Mouse (Mus musculus) midbrain, embryonic 16.5 days (tissue): ENCODE results near the gene Lmf1. TPM values are rescaled to one million over a fixed set of nuclear protein-coding genes. Genes with fewer than 3 reads are reported as not detected.

Experiments
- ATAC-seq: fragments of 200-750 bp; cut with Nextera tagmentation; 2 replicates; pipeline ENCODE4 v1.8.0; 2017; ENCODE audit warnings: moderate TSS enrichment
- H3K27ac ChIP-seq: fragments of 300-500 bp; sonication (generic); 2 replicates; pipeline ENCODE4 v1.5.1; 2014; ENCODE audit warnings: mild to moderate bottlenecking, low read length, mixed read lengths
- H3K27me3 ChIP-seq: fragments of 300-500 bp; sonication (generic); 2 replicates; pipeline ENCODE4 v1.6.1; 2014; ENCODE audit warnings: low read depth, low read length, mixed read lengths; ENCODE audit not compliant: control insufficient read depth, insufficient read depth
- H3K36me3 ChIP-seq: fragments of 300-500 bp; sonication (generic); 2 replicates; pipeline ENCODE4 v1.6.1; 2014; ENCODE audit warnings: mild to moderate bottlenecking, low read length, moderate library complexity, mixed read lengths; ENCODE audit not compliant: control insufficient read depth, insufficient read depth
- H3K4me1 ChIP-seq: fragments of 300-500 bp; sonication (generic); 2 replicates; pipeline ENCODE4 v1.6.1; 2014; ENCODE audit warnings: mild to moderate bottlenecking, low read length, mixed read lengths; ENCODE audit not compliant: control insufficient read depth, insufficient read depth
- H3K4me2 ChIP-seq: fragments of 300-500 bp; sonication (generic); 2 replicates; pipeline ENCODE4 v1.6.1; 2014; ENCODE audit warnings: mild to moderate bottlenecking, low read length, mixed read lengths
- H3K4me3 ChIP-seq: fragments of 300-500 bp; sonication (generic); 2 replicates; pipeline ENCODE4 v1.5.1; 2014; ENCODE audit warnings: low read depth, mild to moderate bottlenecking, low read length, moderate library complexity, mixed read lengths
- H3K9ac ChIP-seq: fragments of 300-500 bp; sonication (generic); 2 replicates; pipeline ENCODE4 v1.6.1; 2014; ENCODE audit warnings: low read depth, low read length, mixed read lengths
- H3K9me3 ChIP-seq: fragments of 300-500 bp; sonication (generic); replicated peaks from 2 replicates; pipeline ENCODE4 v1.6.1; 2014; ENCODE audit warnings: mild to moderate bottlenecking, low read length, mixed read lengths; ENCODE audit not compliant: control insufficient read depth, poor library complexity, severe bottlenecking
- WGBS: fragments of 180-500 bp; shearing (Covaris S2); extraction: QIAGEN DNeasy Blood & Tissue Kit; methylation state at CpG from one replicate; pipeline ENCODE4 v1.1.7; 2014; 5-methylcytosine and 5-hydroxymethylcytosine counted together
- polyA plus RNA-seq: library from polyadenylated mRNA; unstranded; fragments of >200 nt; fragmentation: Nextera tagmentation; extraction: Ambion mirVana; gene quantifications from 2 replicates; pipeline ENCODE4 v1.2.1, GENCODE M21; 2015

Lmf1 gene
- polyA plus RNA-seq, 1 experiment from 2014 or later: 20.4 TPM

DNA sequence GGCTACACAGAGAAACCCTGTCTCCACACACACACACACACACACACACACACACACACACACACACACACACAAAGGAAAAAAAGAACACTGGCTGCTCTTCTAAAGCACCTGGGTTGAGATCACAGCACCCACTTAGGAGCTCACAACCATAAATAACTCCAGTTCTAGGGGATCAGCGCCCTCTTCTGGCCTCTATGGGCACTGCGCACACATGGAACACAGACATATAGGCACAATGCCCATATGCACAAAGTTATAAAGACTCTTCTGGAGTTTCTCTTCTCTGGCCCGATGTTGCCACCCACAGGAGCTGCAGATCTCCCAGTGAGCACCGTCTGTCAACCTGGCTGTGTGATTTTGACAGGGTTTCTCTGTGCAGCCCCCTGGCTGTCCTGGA, 12.1 kb downstream of the Lmf1 start:
- Histone ChIP-seq H3K4me2 (no peak overlapping the region), H3K4me3 (no peak overlapping the region), H3K4me1 (no peaks in the 10 kb centered on the region), H3K9me3 (no peaks in the 10 kb centered on the region), H3K27ac (no peak overlapping the region), H3K36me3 (peaks cover 2% of the 10 kb centered on the region), H3K27me3 (no peaks in the 10 kb centered on the region), H3K9ac (no peak overlapping the region)
- WGBS: 87% methylated on average over 4 of the region's 4 CpGs
- no peak for ATAC-seq

DNA sequence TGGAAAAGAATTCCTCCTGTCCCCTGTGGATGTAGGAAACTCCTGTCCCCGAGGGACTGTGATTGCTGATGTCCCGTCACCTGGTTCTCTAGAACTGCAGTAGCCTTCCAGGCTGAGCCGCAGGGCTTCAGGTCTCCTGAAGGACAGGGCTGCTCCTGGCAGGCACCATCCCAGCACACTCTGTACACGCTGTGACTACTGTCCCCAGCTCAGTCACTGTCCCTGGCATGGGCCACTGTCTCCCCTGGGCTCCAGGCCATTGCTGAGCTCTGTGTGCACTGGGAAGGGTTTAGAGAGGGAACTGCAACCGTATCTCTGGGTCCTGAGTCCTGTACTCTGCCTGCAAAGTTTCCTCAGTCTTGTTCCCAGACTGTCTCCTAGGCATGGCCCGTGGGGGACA, 13.5 kb downstream of the Lmf1 start:
- no peak overlapping the region for H3K27ac ChIP-seq
- H3K9ac ChIP-seq: no peak overlapping the region
- ATAC-seq: no peak
- H3K27me3 ChIP-seq: no peaks in the 10 kb centered on the region
- H3K4me3 ChIP-seq: no peak overlapping the region
- no peak overlapping the region for H3K4me2 ChIP-seq
- H3K4me1 ChIP-seq: no peaks in the 10 kb centered on the region
- H3K9me3 ChIP-seq: no peaks in the 10 kb centered on the region
- 91% methylated on average over 6 of the region's 6 CpGs for WGBS
- H3K36me3 ChIP-seq: peaks cover 2% of the 10 kb centered on the region

DNA sequence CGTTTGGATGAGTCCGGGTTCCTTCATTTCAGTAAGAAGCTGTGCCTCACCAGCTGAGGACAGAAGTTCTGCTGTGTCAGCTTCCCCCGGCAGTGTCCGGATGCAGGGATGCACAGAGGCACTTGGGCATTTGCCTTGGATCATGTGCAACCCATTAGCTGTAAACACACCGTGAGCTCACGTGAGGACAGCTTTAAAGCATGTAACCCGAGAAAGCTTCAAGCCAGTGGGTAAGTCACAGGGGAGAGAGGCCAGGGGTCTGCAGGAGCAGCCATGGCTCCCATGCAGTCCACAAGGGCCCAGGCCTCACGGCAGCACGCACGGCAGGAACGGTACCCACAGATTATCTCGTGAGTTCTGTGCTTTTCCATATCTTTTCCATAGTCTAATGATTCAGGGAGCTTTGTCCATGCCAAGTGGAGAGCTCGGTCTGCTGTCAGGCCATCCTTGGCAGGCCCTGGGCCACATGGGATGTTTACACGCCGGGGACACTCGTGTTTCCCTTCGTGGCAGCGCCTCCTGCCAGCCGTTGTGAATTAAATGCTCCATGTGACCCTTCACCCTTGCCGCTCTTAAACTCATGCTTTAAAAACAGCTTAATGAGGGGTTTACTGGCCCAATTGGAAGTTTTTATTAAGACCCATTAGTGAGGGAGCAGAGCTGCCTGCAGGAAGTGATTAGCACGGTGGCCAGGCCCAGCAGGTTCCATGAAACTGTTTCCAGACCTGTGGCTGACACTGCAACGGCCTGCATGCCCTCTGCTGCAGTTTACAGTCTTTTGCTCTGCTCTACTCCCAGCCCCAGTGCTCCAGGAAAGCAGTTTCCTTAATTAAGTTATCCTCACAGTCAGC, 14.8 kb downstream of the Lmf1 start:
- no peak overlapping the region for H3K27ac ChIP-seq
- WGBS: 73% methylated on average over 22 of the region's 22 CpGs

DNA sequence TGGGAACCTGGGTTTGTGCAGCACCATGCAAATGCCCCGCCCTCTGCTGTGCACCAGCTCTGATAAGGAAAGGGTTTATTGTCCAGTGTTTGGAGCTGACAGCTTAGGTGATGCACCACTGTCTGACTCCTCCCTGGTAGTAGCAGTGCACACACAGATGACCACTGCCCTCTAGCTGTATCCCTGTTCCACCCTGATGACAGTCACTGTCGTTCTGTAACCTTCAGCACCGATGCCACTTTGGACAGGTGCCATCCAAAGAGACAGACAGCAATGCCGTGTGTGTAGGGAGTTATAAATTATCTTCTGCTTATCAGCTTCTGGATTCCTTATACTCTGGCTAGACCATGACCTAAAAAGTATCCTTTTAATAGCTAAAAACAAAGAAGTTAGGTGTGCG, 16.6 kb downstream of the Lmf1 start:
- ATAC-seq: no peak
- no peaks in the 10 kb centered on the region for H3K9me3 ChIP-seq
- 83% methylated on average over 5 of the region's 5 CpGs for WGBS

More for the DNA sequence above, 14.8 kb downstream of the Lmf1 start:
- H3K9me3 ChIP-seq: no peaks in the 10 kb centered on the region
- no peaks in the 10 kb centered on the region for H3K27me3 ChIP-seq
- H3K9ac ChIP-seq: no peak overlapping the region
- no peak overlapping the region for H3K4me2 ChIP-seq
- no peak for ATAC-seq
- no peak overlapping the region for H3K4me3 ChIP-seq
- no peaks in the 10 kb centered on the region for H3K4me1 ChIP-seq
- H3K36me3 ChIP-seq: peaks cover 2% of the 10 kb centered on the region

DNA sequence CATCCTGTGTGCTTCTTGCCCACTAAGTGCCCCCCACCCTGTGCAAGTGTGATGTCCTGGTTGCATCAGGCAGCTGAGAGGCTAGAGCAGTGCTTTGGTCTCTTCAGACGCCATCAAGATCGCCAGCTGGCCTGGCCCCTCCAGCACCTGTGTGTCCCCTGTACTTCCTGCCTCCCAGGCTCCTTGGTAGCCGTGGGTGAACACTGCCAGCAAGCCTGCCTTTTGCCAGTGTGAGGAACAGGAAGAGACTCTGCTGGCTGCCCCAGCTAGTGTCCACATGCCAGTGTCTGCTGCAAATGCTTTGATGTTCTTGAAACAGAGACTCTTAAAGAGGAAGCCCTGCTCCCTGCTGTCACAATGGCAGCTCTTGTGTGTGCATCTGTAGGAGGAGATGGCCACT, 18.7 kb downstream of the Lmf1 start:
- H3K4me1 ChIP-seq: no peaks in the 10 kb centered on the region
- ATAC-seq: no peak

More for the DNA sequence above, 16.6 kb downstream of the Lmf1 start:
- no peak overlapping the region for H3K4me3 ChIP-seq
- no peaks in the 10 kb centered on the region for H3K4me1 ChIP-seq
- no peak overlapping the region for H3K9ac ChIP-seq
- no peaks in the 10 kb centered on the region for H3K27me3 ChIP-seq
- H3K36me3 ChIP-seq: peaks cover 2% of the 10 kb centered on the region
- H3K4me2 ChIP-seq: no peak overlapping the region
- H3K27ac ChIP-seq: no peak overlapping the region

DNA sequence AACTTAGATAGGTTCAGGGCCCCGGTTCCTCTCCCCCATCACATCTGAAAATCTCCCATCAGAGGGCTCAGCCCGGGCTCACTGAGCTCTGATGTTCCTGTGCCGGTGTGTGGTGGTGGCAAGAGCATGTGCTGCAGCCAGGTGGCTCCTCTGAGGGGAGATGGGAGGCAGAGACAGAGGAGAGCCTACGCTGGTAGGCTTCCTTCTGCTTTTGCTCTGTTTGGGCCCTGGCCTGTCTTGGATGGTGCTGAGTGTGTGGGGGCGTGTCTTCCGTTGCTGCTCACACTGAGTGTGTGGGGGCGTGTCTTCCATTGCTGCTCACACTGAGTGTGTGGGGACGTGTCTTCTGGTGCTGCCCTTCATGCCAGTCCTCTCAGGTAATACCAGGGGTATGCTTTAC, 23.5 kb downstream of the Lmf1 start:
- H3K36me3 ChIP-seq: no peaks in the 10 kb centered on the region
- H3K9me3 ChIP-seq: no peaks in the 10 kb centered on the region
- H3K4me2 ChIP-seq: no peak overlapping the region
- no peak for ATAC-seq
- no peaks in the 10 kb centered on the region for H3K27me3 ChIP-seq
- no peaks in the 10 kb centered on the region for H3K4me1 ChIP-seq
- no peak overlapping the region for H3K4me3 ChIP-seq
- 83% methylated on average over 8 of the region's 8 CpGs for WGBS
- no peak overlapping the region for H3K27ac ChIP-seq
- no peak overlapping the region for H3K9ac ChIP-seq

More for the DNA sequence above, 18.7 kb downstream of the Lmf1 start:
- Histone ChIP-seq H3K36me3 (no peaks in the 10 kb centered on the region; the same call in 1 of the 2 replicates), H3K27ac (no peak overlapping the region), H3K4me2 (no peak overlapping the region), H3K9ac (no peak overlapping the region), H3K27me3 (no peaks in the 10 kb centered on the region), H3K4me3 (no peak overlapping the region), H3K9me3 (no peaks in the 10 kb centered on the region)
- 71% methylated on average over 3 of the region's 3 CpGs for WGBS

DNA sequence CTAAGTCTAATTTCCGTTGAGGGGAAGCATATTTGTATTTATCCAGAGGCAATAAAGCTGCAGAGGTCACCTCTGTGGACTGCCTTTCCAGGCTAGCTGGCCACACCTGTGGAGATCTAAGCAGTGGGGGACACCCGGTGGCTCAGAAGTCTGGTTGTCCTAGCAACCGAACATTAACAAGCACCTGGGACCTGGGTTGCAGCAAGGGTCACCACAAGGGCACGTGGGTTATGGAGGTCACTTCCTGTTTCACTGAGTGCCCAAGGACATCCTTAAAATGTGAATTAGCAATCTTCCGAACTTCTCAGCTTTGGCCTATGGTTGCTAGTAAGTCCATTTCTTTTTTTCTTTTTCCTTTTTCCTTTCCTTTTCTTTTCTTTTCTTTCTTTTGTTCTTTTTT, 25.3 kb downstream of the Lmf1 start:
- no peak for ATAC-seq
- H3K27ac ChIP-seq: no peak overlapping the region
- 69% methylated on average over 5 of the region's 5 CpGs for WGBS
- H3K4me1 ChIP-seq: peaks cover 3% of the 10 kb centered on the region; the same call in 1 of the 2 replicates
- H3K9ac ChIP-seq: no peak overlapping the region
- H3K27me3 ChIP-seq: no peaks in the 10 kb centered on the region
- H3K36me3 ChIP-seq: no peaks in the 10 kb centered on the region
- no peaks in the 10 kb centered on the region for H3K9me3 ChIP-seq
- H3K4me3 ChIP-seq: no peak overlapping the region
- no peak overlapping the region for H3K4me2 ChIP-seq

DNA sequence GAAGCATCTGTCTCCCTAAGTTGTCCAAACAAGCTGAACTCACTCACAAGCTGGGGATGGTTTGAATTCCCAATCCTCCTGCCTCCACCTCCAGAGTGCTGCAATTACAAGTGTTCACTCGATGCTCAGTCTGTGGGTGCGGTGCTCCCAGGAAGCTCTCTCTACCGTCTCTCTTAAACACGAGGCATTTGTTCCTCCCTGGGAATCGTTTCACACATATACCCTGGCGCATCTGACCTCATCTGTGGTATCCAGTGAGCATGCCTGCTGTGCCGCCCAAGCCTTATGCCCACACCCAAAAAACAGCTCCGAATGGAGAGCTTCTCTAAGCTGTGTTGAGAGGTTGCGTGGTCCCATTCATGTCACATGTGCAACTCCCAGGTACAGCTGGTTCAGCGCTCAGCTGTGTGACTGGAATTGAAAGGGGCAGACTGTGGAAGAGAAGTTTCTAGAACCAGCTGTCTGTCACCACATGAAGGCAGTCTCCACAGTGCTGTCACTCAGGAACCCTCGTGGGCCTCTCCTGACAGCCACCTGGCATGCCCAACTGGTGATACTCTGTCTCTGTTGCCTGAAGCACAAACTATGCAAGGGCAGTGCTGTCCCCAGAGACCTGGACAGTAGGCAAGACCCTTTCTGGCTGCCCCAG, 29.4 kb downstream of the Lmf1 start:
- H3K27ac ChIP-seq: peak overlapping the region; percentile 19; the same call in 1 of the 2 replicates

More for the DNA sequence above, 29.4 kb downstream of the Lmf1 start:
- no peak overlapping the region for H3K4me2 ChIP-seq
- peaks cover 12% of the 10 kb centered on the region; the same call in 1 of the 2 replicates for H3K4me1 ChIP-seq
- 88% methylated on average over 11 of the region's 11 CpGs for WGBS
- no peak overlapping the region for H3K9ac ChIP-seq
- H3K4me3 ChIP-seq: no peak overlapping the region
- ATAC-seq: no peak
- H3K36me3 ChIP-seq: no peaks in the 10 kb centered on the region
- H3K27me3 ChIP-seq: no peaks in the 10 kb centered on the region
- H3K9me3 ChIP-seq: no peaks in the 10 kb centered on the region
